Mouse (Mus musculus) cerebellum, adult 9-10 months (tissue): ENCODE data around the gene Ctnnd2.
A peak's percentile ranks its signal among the peaks of the same experiment; 100 is the strongest.

Source experiments
- DNase-seq: peaks from one replicate; pipeline ENCODE4 v3.0.0; 2022

Ctnnd2 gene

DNA sequence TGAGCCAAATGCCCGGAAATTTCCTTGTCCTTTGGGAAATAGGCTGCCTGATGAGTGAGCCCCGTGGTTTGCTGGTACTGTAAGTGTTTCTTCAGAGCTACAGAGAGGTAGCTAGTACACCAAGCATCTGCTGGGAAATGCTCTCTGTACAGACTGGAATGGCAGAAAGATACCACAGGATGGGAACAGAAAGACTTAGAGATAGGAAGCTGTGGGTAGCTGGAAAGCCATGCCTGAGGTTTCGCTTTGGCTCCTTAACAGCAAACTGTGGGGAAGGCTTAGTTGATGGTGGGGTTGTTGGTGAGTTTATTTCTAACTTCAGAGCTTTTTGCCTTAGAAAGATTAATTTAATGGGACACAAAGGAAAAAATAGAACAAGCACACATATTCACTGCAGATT, 485.2 kb downstream of the Ctnnd2 start:
- DNase-seq, result no peak

DNA sequence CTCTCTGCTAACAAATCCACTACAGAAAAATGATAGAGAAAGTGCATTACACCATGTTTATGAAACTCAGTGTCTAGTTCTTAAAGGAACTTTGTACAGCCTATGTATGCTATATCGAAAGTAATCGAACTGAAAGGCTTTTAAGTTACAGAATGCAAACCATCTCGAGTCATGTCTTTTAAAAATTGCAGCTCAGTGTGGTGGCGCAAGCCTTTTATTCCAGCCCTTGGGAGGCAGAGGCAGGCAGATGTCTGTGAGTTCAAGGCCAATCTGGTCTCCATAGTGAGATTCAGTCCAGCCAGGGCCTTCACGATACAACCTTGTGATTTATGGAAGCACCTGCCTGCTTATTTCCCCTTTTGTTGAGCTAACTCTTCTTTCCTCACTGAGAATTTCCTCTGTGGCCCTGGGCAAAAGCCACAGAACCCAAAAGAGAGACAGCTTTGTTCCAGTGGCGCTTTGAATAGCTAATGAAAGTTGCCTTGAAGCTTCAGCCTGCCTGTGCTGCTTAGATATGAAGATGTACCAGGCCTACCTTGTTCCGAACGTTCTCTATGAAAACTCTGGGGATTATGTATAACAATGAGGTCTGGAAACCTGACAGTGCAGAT, 488.3 kb downstream of the Ctnnd2 start:
- DNase-seq, result no peak

DNA sequence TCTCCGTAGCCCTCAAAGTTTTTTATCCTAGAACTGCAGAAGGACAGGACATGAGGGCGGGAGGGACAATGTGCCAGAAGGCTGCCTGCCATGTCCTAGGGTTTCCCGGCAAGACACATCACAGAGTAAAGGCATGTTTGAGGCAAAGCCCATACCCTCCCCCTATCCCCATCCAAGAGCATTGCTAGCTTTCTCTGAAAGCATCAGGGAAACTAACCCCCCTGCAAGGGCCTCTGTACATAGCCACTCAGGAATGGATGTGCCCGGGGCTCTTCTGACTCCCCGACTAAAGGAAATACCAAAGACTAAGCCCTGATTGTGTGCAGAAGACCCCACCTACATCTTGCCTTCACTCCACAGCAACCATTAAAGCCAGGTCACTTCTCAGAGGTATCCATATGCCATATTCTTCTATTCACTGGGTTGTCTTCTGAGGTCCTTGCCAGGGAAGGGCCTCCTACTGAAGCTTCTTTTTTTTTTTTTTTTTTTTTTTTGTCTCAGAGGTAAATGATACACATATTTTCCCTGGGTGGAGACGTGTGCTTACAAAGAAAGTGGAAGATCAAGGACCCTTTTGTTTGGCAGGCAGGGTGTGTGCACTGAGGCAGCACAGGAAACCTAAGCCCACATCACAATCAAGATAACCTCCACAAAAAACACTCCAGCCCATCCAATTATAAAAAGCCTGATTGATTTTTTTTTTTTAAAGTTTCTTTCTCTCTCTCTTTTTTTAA, 489.5 kb downstream of the Ctnnd2 start:
- DNase-seq, result no peak

DNA sequence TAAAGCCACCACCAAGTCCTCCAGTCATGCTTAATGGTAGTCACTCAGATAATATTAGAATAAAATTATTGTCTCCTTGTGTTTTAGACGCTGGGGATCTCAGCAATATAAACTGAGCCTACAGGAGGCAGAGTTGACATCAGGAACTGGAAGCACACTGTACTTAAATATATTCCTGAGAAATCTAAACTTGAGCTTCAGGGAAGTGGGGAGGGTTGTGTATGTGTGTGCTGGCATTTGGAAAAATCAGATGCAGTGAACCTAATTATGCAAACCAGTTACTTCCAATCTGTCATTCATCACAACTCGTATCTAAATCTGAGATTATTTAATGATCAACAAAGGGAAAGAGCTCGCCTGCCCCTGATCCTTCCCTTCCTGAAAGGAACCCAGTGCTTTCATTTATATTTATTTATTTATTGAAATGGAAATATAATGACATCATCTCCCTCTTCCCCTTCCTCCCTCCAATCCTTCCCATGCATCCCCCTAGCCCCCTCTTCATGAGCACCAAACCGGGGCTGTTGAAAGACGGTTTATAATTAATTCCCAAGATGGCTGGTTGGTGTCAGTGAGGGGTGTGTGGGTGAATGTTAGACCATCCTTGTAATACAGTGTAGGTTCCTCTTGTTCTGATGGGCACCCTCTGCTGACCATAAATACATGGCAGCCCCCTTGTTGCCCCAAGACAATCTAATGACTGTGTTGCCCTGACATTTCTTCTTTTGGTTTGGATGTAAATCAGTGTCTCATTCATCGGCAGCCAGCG, 495.6 kb downstream of the Ctnnd2 start:
- no peak for DNase-seq

DNA sequence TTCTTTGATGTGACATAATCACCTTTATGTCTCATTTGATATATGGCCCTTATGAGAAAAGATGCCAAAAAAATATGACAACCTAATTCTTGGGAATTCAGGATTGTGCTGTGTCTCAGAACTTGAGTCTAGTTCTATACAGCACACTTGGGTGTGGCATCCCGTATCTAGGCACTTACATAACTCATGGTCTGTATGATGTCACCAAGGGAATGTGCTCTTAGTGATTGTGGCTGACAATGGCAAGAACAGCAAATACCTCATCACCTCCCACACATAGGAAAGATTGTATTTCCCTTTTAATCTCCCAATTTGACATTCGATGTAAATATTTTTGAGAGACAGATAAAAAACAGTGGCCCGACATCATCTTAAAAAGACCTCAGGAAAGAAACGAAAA, 509.5 kb downstream of the Ctnnd2 start:
- no peak for DNase-seq

DNA sequence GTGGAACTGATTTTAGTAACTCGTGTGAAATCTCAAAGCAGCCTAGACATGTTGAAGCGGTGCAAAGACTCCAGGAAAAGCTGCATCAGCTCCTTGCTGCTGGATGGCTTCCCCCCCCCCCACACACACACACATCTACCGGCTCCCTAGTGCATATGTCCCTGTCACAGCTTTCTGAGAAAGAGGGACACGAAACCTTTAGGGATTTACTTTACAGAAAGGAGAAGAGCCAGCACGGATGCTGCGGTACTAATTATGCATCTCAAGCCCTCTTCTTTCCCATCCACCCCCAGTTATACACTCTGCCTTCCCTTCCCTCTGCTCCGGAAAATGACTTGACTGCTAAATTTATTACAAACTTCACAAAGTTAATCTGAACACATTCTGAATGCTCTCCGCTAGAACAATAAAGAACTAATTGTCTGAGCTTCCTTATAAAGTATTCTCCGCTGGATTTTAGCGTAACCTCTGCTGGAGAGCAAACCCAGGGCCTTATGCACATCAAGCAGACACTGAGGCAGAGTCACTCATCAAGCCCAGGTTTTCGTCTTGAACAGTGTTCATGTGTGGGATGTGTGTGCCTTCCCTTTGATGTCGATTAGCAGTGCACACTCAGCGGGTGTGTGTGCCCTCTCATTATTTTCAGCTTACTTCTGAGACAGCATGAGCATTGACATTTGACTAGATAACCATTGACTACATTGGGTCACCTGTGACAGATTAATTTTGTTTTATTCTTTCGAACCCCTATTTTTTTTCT, 510.1 kb downstream of the Ctnnd2 start:
- DNase-seq, result no peak

DNA sequence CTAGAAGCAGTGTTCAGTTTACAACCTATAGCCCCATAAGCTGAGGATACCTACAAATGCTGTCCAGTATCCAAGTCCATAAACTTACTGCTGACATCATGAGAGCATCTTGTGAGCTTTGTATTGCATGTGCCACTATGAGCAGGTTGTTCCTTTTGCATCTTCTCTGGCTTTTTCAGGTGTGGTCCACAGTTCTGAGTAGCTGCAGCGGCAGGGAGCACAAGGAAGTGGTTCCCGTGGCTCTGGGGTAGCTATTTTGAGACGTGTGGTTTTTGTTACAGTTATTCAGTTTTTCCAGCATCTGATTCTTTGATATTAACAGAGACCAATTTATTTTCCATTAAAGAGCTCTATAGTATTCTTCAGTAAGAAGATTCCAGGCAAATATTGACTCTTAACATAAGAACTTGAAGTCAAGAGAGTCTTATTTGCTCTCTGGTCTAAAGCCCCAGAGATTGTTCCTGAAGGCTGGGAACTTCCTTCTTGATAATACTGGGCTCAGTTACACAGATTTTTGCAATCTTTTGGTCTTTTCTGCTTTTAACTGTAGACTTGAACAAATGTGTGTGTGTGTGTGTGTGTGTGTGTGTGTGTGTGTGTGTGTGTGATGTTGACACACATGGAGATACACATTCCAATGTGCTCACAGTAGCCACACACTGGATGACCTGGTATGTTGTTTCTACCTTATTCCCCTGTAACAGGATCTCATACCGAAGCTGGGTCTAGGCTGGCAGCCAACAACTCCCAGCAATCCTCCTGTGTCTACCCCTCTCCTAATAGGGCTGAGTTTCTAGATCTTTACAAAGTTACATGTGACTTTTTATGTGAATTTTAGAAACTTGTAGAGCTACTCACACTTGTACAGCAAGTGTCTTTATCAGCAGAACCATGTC, 514.1 kb downstream of the Ctnnd2 start:
- DNase-seq, result no peak

DNA sequence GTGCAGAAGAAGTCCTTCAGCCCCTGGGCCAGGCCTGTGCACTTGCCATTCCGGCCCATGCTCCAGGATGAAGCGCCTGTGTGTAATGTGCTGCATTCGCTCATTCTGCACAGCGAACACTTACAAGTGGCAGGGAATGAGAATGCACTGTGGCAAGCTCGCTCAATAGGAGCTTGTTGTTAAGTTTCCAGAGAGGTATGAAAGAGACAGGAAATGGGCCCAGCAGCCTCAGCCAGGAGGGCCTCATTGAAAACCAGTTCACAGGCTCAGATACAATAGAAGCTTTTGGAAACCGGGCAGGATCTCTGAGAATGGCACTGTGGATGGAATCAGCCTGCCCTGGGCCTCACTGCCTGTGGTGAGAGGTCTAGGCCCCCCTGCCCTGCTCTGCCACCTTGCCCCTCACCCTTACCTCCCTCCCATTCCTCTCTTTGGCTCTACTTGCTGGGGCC, 521.4 kb downstream of the Ctnnd2 start:
- peak; percentile 28 for DNase-seq

DNA sequence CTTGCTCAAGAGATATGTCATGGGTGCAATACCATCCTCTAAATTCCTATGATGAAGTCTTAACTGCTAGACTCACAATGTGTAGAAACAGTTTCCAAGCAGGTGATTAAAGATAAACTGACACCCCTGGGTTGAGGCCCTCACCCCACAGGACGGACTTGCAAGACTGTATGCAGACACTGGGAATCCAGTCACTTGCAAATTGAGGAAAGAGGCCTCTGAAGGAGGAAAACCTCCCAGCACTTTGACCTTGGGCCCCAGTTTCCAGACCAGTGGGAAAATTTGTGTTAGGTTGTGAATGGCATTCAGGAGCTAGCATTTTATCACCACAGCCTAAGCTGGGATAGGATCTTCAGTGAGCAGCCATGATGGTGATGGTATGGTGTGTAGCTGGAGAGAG, 521.9 kb downstream of the Ctnnd2 start:
- no peak for DNase-seq

DNA sequence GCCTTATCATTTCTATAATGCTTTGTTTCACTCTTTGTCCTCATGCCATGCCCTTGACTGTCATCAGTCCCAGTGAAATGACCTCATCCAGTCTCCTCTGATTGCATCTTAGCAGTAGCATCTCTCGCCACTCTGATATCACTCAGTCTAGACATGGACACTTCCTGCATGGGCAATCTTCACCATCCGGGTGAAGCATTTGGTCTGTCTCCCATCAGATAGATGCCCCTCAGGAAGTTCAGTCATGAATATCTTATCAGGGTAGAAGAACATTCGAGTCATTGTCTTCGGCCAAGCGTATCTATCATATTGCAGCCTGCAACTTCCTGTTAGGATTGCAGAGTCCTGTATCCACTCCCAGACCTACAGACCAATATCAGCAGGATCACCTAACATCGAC, 523.5 kb downstream of the Ctnnd2 start:
- no peak for DNase-seq

DNA sequence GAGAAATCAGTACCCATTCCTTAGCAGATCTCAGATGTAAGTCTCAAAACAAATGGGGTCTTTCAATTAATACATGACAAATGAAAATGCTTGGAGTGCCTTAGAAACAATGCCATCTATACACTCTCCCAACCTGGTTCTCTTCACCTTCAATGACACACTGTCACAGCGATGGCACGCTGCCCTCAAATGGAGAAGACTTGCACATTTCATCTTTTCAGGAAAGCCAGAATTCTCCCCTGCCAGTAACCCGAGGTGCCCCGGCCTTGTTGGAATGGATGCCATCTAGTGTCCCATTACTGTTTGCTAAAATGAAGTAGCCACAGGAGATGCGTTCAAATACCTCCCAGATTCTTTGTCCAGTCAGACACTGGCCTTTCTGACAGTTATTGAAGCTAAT, 525.0 kb downstream of the Ctnnd2 start:
- DNase-seq, result peak; percentile 34

DNA sequence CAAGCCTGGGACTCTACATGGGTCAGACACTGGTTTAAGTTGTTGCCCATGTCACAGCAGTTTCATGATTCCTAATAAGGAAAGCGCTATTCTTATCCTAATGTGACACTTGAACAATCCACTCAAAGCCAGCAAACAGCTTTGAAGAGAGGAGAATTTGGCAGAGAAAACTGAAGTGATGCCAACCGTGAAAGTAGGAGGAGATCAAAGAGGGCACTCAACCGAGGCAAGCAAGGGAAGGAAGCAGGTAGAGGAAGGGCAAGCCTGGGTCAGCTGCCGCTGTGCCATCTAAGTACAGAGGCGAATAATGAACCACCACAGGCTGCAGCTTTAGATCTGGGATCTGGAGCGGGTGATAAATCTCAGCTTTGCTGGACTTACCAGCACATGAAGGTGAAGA, 528.4 kb downstream of the Ctnnd2 start:
- no peak for DNase-seq

DNA sequence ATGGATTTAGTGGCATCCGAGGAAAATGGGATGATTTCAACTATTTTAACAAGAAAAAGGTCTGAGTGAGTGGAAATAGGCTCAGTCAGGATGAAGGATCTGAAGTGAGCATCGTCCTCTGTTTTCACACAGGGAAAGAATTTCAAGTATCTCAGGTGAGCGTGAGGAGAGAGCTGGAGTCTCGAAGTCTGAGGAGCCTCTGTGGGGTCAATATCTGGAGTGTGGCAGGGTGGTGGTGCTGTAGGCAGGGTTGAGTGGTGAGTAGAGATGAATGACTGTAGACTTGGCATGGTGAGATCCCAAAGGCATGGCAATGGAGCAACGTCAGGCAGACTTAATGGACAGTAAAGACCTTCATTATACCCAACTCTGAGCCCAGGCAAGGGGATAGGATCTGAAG, 529.2 kb downstream of the Ctnnd2 start:
- DNase-seq, result no peak

DNA sequence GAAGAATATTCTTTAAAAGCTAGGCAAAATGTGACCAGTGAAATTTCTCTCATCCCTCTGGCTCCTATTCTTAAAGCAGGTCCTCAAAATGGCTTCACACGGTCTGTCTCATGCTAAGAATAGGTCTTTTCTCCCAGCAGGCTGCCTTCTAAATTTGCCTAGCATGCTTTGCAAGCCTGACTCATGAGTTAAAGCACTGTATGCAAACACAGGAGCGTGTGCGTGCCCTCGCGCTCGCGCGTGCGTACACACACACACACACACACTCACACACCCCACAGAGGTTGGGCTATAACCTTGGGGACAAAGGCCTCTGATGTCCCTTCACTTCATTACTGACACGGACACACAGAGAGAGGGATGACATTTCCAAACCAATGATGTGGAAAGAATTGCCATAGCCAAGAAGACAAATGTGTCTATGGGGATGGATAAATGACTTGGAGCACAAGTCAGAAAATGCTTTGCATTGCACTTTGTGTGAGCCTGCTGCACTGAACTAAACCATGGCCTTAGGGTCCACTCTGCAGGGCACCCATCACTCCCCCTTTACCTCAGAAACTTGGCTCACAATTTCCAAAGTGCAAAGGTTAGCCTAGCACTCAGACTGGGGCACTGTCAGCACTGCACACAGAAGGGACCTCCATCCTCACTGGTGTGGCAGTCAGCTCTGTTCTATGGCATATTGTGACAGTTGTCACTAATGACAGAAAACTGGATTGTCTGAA, 536.8 kb downstream of the Ctnnd2 start:
- DNase-seq, result peak; percentile 29

DNA sequence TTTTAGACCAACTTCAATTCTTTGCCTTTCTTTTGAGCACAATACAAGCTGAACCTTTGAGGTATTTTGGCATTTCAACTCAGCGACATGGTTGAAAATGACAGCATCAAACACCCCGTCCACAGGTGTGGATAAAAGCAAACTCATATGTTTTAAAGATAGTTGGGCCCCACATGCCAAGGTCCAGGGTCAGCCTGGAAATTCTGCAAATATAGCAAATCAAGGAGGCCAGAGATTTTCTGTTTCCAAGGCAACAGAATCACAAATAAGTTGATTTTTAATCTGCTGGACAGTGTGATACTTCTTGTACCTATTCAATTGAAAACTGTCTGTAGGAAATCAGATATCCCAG, 537.3 kb downstream of the Ctnnd2 start:
- DNase-seq, result no peak

DNA sequence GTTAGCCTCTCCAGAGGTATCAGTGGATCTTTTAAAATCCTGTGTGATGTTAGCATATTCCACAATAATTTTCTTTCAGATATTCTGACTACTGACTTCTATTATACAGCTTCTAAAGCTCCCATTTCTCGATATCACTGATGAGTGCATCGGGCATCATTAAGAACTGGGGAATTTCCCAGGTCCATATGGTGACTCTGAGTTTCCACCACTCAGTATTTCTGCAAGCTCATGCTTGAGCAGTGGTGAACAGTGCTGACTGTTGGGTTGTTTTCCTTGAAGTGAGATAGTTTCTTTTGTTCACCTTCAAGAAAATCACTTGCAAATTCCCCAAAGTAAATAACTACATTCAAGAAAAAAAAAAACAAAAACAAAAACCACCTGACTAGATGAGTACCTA, 542.4 kb downstream of the Ctnnd2 start:
- DNase-seq, result no peak

DNA sequence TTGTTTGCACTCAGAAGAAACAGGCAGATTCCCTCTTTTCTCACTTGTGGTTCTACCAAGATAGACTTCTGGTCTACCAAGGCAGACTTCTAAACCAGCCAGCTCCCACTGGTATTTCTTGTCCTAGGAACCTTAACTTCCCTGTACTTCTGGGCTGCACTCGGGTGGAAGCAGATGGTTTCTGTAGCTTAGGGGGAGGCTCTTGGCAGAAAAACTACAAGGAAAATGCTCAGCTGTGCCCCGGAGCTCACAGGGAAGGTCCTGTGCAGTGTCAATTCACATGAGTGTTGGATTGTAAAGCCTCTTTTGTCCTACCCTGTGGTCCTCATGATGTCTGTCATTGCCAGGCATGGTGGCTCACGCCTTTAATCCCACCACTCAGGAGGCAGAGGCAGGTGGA, 546.4 kb downstream of the Ctnnd2 start:
- peak; percentile 62 for DNase-seq

DNA sequence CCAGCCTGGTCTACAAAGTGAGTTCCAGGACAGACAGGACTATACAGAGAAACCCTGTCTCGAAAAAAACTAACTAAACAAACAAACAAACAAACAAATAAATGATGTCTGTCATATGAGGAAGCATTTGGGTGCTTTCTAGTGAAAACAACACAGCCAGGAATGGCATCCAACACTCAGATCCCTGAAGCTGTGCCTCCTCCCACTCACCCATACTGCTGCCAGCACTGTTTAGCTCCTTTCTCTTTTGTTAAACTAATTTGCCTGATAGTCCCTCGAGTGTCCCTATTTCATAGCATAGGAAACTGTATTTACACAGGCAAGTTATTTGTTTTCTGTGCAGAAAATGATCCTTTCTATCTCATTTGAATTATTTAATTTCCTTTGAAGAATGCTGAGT, 546.8 kb downstream of the Ctnnd2 start:
- DNase-seq, result no peak

DNA sequence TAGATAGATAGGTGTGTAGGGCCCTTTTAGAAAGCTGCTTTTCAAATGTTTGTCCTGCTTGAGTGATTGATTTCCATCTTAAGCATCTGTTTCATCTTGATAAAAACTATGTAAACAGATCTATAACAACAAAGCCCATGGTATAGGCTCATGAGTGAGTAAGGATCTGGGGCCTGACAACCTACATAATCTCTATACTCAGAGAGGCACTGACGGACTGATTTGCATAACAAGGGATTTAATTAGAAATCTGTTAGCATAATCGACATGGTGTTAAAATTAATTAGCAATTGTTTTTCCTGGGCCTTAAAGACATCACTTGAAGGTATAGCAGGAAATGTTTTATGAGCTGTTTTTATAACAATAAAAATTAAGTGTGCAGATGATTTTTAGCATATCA, 548.7 kb downstream of the Ctnnd2 start:
- no peak for DNase-seq

DNA sequence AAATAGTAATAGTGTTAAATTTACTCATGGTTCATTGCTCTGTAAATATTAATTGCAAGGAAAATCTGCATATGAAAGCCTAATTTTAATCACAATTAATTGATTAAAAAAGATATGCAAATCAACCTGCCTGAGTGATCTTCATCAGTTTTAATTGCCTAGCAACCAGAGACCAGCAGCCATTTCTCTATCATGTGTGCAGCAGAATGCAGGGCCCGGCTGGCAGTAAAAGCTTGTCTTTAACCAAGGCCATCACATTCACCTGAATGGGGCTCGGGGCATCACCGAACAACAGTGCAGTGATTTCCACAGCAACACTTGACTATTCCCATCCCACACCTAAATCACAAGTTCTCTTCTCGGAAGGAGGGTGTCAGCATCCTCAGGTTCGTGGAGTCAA, 553.7 kb downstream of the Ctnnd2 start:
- DNase-seq, result no peak

DNA sequence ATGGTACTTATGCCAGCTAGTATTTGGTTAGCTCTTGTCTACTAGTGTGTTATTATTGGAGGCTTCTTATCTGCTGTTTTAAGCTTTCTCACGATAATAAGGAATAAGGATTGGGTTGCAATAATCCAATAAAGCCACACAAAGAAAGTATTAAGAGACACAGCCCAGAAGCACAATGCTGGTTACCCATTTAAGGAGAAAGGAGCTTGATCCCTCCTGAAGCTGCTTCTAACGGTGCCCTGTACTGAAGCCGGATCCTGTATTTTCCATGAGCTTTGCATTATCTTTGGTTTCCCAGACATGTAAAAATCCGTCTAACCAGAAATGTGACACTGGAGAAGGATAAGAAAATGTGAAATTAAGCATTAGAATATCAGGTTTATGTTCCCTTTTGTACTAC, 565.8 kb downstream of the Ctnnd2 start:
- DNase-seq, result no peak

DNA sequence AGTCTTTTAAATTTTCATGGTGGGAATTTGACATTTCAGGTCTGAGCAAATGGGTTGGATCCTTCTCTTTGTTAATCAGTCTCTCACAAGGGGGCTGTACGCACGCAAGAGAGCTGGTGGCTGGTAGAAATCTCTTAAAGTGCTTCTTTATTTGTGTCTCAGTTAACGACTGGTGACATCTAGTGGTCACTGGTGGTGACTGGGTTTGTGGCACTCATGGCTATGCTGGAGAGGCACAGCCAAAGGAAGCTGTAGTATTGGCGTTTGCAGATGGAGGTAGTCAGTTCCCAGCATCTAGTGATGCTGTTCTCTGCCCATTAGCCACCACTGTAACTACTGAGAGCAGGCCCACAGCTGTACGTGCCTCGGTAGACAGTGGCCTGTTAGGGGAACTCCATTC, 568.3 kb downstream of the Ctnnd2 start:
- DNase-seq, result peak; percentile 83
